Mouse (Mus musculus) cerebellum, postnatal 36 days (tissue): ENCODE data around the gene Mrpl4.
A peak's percentile ranks its signal among the peaks of the same experiment; 100 is the strongest.

Experiments
- DNase-seq, 2 experiments: peaks; one replicate each; pipeline ENCODE4 v3.0.0; 2021 to 2022; ENCODE audit warnings: mixed read lengths in 2 of 2

Gene Mrpl4

DNA sequence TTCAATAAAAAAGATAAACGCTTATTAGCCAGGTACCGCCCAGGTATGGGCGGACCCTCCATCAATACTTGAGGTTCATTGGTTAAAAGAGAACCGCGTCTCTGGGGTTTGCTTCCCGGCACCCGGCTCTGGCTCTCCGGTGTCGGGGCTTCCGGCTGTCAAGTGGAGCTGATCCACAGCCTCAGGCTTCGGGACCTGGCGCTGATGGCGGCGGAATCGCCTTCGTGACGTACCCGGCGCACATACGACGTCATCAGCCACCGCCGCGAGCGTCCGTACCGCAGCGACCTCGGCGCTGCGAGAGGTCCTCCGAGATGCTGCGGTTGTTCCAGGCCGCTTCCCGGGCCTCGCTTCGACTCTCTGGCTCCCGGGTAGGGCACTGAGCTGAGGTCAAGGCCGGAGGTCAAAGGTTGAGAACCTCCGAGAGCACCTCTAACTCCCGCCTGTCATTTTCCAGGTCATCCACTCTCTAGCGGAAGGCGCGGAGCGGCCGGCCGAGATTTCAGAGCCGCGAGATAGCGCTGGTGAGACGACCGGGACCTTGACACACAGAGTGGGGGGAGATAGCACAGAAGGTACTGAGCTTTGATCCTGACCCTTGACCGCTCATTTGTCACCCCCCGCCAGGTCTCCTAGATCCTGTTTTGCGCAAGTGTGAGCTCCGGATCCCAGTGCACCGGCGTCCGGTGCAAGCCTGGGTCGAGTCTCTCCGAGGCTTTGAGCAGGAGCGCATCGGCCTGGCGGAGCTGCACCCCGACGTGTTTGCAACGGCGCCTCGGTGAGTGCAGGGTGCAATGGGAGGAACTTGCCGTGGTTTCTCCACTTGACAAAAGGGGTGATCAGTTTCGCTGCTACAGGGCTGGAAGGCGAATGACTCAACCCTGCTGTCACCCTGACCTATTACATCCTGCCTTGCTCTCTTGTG lies at the start of gene Mrpl4:
Gene Mrpl4, plus strand, starts transcription at position 112 of the 925 bp plus-strand sequence.
- DNase-seq, result peak; percentile 92 to 93

DNA sequence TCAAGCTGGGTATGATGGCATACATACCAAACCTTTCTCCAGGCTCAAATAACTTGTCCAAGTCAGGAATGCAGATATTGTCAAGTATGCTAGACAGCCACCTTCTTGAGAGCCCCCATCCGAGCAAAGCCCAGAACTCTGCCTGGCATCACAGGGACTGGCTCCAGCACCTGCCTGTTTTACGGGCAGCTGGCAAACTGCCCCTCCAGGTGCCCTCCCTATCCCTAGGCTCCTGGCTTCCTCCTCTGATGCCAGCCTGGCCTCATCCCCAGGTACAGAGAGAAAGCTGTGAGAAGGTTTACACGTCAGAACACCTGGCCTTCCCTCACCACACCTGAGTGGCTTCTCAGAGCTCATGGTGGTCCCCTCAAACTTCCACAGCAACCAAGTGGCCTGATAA lies 45.5 kb upstream of the Mrpl4 start:
- no peak for DNase-seq

DNA sequence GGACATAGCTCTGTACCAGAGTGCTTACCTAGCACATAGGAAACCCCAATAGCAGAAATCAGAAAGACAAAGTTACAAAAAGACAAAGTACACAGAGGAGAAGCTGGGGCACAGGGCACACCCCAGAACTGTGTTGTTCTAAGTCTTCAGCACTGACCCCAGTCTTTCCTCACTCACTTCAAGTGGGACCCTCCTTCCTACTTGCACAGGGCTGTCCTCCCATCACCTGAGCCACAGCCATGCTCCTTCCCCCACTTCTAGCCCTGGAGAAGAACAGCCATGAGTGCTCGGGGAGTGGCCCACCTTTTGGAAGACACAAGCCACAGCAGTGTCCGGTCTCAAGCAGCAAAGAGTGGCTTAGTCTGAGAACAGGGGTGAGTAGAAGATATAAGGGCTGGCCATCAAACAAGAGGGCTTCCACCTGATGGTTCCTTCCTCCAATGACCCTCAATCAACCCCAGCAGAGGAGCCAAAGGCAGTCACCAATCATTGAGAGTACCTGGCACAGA lies 43.1 kb upstream of the Mrpl4 start, which contains the start of gene Dnmt1:
Gene Dnmt1, minus strand, starts transcription at position 459 of the 509 bp plus-strand sequence.
- no peak for DNase-seq

DNA sequence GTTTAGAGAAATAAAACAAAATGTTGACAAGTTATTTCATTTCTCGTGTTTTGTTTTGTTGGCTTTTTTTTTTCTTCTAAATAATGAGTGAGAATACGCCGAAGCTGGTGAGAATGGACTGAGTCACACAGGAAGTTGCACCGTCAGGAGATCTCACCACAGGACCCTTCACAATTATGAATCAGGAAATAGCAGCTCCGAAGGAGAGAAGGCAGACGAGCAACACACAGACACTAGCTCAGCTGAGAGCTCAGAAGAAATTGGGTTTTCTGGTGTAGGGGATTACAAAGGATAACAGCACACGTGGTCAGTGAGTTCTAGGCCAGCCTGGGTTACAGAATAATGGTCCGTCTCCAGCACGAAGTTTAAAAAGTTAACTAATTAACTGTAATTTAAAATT lies 41.0 kb upstream of the Mrpl4 start:
- DNase-seq, result no peak

DNA sequence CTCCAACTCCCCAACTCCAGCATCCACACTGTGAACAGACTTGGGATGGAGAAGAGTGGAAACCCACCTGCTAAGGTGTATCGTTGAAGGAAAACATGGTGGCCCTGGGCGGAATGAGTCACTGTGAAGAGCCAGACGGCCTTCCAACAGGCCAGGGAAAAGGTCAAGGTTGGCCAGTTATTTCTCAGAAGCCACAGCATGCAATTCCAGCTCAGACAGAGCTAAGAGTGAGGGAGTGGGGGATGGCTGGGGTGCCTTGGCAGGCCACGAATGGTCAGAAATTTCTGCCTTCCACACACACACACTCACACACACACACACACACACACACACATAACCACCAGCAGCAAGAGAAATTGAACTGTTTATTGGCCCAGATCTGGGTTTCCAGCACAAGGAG lies 36.9 kb upstream of the Mrpl4 start:
- DNase-seq, result no peak

DNA sequence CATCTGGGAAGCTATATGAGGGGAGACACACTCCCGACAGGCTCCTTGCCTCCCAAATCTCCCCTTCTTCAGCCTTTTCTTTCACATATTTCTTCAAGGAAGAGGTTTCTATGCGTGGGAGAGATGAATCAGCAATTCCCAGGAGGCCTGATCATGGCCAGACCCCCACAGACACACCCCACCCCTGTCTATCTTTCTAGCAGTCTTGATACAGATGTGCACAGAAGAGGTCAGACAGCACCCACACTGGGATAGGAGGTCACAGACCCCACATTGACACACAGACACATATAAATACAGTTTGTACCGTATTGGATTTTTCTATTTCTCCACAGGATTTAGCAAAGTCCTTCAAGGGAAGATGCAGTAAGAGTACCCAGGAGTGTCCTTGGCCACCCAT lies 36.5 kb upstream of the Mrpl4 start:
- DNase-seq, result no peak

DNA sequence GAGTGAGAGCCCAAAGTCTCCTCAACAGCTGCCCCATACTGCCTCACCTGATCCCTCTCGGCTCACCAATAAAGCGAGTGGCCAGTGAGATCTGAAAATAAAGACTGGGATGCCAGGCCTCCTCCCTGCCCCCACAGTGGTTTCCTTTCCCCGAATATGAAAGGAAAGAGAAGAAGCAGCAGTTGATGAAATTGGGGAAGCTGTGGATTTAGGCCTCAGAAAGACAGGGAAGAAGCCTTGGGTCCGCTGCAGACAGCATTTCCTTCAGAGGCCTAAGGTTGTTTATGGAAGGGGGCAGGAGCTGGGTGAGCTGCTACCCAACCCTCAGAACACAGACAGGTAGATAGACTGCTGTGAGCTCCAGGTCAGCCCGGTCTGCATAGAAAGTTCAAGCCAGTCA lies 35.8 kb upstream of the Mrpl4 start:
- no peak for DNase-seq

DNA sequence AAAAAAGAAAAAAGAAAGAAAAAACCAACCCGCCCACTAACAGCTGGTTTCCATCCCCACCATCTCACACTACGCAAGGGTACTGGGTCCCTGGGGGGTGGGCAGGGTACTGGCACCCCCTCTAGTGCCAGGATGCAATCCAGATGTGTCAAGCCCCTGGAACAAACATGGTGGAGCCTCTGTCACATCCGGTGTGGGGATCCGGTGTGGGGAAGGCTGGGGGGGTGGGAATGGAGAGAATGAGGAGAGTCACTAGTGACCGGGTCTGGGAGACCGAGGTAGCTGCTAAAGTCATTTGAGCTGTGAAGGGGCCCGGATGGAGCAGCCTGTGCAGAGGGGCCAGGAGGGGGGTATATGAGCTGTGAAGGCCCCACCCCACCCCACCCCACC lies 30.8 kb upstream of the Mrpl4 start:
- no peak for DNase-seq

DNA sequence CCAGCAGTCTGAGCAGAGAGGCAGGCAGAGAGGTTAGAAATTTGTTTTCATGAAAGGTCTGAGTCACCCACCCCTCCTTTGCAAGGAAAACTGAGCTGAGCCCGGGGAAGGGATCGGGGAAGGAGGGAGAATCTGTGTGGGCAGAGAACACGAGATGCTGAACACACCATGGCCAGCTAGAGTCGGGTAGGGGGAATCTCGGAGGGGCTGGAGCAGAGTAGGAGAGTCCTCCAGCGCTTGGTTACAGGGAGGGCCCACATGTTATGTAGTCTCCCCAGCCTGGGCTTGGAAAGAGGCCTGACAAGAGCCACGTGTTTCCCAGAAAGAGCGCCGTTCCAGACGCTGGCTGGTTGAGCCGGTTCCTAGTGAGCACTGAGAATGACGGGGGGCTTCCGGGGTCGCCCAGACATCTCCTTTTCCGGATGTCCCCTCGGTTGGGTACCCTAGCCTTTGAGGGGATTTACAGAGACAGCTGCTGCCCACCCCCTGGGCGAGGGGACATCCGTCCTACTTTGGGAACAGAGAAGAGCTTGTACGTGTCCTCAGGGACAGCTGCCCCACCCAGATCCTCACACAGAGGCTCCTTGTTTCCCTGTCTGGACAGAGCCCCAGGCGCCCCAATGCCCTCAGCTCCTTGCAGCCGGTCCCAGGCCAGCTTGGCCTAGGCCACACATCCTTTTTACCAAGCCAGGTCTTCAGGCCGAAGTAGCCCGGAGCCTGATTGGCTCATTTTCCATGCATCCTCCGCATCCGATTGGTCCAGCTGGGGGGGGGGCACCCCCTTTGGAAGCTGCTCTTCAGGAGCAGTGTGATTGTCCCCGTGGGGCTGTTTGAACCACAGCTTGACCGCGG lies 30.2 kb upstream of the Mrpl4 start:
- DNase-seq, result peak; percentile 20 to 33

DNA sequence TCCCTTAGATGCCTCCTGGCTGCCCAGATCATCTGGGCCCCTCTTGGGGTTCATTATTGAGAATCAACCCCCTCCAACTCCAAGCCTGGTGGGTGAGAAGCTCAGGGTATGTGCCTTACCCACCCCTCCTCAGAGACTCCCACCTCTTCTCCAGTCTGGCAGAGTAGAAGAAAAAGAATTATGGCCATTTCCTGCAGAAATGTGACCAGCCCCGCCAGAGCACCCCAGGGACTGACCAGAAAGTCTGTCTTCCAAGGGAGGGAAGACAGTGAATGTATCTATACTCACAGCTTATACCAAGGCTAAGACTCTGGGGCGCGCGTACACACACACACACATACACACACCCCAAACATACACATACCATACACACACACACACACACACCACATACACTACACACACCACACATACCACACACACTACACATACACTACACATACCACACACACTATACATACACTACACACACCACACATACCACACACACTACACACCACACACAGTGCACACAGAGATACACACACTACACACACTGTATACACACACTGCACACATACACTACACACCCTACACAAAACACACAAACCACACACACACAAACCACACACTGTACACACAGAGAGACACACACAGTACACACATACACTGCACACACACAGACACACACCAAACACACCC lies 29.4 kb upstream of the Mrpl4 start:
- DNase-seq, result no peak

DNA sequence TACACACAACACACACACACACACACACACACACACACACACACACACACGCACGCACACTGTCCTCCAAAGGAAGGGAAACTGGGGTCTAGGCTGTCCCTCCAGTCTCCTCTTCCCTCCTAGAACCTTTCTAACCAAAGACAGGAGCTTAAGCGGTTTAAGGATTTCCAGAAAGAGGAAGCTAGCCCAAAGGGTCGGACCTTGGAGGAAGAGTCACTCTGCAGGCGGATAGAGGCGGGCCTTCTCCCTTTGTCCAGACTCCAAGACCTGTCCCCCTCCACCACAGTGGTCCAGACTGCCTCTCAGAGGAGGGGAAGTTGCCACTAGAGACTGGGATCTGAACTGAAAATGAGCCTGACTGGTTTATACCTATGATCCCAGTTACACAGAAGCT lies 28.9 kb upstream of the Mrpl4 start:
- no peak for DNase-seq

DNA sequence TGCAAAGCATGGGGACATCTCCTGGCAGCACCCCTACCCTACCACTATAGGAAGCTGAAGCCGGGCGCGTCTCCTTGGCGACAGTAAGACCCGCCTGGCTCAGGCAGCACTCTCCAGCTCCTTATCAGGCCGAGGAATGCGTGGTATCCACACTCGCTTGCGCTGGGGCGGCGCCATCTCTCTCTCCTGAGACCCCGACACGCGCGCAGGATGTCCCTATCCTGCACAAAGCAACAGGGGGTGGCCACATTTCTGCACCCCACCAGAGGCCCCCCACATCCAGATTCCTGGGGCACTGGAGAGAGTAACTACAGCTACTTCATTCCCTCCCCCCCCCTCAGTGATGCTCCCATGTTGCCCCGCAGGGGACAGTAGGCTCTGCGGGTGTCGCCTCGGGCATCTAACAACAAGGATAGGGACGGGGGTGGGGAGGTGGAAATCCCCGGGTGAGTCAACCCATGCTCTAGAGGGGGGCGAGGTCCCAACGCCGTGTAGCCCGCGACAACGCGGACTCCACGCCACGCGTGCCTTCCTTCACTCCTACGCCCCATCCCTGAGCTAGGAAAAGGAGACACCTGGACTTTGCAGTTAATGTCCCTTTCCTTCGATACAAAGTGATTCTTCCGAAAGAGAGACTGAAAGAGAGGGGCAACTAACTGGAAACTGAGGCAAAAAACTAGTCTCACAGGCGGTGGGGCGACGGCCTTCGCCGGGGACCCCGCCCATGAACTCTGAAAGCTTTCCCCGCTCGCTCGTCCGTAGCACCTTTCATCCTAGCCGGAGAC lies 26.9 kb upstream of the Mrpl4 start:
- no peak for DNase-seq

DNA sequence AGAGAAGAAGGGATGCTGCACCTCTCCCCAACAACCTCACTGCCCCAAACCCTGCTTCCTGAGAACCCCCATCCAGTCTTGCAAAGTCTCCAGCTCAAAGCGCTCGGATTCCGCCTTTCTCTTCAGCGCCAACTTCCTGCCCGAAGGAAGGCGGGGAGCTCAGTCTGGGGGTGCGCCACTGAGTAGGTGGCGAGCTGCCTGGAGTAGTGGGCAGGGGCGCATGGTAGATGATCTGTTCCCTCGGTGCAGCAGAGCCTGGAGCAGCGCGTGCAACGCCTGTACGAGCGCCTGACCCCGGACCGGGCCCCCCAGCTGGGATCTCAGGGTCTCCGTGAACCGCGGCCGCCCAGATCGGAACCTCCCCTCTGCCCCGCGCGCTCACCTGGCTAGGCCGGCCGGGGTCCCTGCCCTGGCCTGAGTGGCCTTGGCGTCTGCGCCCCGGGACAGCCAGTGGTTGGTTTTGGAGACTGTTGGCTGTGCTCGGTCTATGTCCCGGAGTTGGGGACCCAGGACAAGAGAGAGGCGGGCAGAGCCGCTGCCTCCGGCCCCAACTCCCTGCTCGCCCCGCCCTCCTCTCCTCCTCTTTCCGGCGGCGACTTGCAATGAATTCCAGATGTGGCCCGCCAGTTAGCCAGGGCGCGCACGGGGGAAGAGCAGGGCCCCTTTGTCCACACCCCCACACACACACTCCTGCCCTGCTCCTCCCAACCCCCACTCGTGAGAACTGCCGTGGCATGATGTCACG lies 26.1 kb upstream of the Mrpl4 start, which contains the start of gene S1pr2:
Gene S1pr2, minus strand, starts transcription at position 566 of the 745 bp plus-strand sequence.
- peak; percentile 8 to 19 for DNase-seq

DNA sequence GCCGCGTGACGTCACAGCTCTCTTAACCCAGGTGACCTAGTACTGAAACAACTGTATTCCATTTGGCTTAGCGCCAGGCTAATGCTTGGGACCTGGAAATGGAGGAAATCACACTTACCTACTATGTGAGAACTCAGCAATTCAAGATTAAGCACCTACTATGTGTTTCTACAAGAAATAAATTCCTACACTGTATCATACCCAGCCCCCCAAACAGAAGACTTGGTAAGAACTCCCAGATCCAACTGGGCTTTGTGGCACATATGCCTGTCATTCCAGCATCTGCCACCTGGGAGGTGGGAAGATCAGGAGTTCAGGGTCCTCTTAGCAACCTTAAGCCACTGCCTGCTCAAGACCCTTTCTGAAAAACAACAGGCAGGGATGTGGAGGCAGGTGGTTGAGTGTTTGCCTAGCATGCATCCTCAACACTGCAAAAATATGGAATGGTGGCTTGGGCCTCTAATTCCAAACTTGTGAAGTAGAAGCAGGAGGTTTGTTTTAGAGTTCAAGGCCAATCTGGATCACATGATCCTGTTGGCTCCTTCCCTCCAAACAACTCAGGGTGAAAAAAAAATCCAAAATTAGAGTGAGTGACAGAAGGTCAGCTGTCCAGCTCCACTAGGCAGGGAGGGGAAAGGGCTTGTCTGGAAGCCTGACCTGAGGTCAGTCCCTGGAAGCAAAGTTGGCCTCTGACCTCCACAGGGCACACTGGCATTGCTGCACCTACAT lies 25.4 kb upstream of the Mrpl4 start:
- no peak for DNase-seq

DNA sequence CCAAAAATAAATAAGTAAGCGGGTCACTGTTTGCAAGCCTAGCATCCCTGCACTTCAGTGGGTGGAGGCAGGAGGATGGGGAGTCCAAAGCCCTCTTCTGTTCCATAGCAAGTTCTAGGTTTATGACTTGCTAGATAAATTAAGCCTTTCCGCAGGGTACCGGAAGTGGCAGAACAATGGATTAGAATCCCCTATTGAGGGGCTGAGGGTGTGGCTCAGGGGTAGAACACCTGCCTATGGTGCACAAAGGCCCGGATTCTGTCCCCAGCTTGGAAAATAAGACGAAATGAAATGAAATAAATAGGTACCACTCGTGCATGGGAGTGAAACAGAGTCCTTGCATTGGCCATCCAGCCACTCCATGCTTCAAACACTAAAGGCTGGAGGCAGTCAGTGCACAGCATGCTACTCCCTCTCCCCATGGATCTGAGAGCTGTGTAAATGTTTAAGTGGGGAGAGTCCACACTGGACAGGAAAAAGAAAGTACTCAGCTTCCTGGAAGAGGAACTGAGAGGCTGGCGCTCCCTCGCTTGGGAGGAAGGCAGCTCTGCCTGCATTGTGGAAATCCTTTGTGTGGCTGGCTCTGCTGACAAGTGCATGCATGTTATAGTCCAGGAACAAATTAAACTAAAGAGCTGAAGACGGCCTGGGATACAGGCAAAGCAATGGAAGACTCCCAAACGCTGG lies 24.0 kb upstream of the Mrpl4 start:
- no peak for DNase-seq

DNA sequence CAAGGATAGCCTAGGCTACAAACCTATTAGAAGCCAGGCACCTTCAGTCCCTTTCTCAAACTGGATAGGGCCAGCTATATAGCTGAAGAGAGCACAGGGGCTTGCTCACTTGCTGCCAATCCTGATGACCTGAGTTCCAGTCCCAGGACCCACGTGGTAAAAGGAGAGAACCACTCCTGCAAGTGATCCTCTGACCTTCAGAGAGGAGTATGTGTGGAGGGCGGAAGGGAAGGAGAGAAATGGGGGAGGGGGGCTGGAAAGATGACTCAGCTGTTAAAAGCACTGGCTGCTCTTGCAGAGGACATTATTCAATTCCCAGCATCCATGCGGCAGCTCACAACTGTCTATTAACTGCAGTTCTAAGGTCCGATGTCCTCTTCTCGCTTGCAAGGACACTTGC lies 23.4 kb upstream of the Mrpl4 start:
- no peak for DNase-seq

DNA sequence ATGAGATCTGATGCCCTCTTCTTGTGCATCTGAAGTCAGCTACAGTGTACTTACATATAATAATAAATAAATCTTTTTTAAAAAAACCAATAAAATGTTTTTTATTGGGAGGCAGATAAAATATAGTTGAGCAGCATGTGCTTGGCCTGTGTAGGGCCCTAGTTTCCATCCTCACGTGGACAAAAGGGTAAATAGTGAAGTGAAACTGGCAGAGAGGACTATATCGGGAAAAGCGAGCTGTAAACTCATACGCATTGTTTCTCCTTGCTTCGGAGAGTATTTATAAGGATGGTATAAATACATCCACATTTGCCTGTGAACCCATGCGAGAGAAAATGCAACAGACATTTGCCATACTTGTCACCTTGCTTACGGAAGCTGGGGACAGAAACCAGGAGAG lies 22.8 kb upstream of the Mrpl4 start:
- DNase-seq, result no peak

DNA sequence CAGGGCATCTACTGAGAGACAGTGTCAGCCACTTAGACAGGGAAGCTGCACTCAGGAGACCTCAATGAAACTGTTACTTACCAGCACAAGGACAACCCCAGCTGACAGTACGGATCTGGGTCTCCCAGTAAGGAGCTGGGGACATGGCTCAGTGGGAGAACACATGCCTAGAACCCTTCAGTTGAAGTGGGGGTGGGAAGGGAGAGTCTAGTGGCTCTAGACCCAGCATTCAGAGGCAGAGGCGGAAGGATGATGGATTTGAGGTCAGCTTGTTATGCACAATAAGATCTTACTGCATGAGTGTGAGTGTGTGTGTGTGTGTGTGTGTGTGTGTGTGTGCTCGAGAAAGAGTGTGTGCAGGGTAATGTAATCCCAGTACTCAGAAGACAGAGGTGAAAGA lies 20.4 kb upstream of the Mrpl4 start:
- no peak for DNase-seq

DNA sequence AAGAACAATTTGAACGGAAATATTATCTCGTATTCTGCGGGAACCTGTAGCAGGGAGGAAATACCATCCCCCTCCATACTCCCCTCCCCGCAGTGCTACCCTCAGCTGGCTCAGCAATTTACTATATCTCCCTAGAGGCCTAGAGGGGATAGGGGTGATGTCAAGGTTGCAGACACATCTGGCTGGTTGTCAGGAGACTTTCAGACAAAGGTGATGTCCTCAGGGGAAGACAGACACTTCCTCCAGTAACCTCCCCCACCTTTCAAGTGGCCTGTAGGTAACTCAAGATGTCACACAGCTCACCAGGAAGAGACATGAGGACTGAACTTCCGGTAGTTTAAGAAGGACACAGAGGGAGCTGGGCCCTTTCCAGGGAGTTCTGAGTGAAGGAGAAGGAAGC lies 19.4 kb upstream of the Mrpl4 start:
- no peak for DNase-seq
